Mouse (Mus musculus) brain, adult 2 months (tissue): ENCODE data around the gene Fibin.

Experiments used
- DNase-seq: peaks from one replicate; pipeline ENCODE4 v3.0.0; 2011; ENCODE audit warnings: low read depth, low spot score

Fibin gene

GRCm38 (mm10) chr2:110362432-110363283, at the start of gene Fibin:
TSS of gene Fibin (minus strand) at chr2:110363183.
- DNase-seq = peak; percentile 74

- DNase-seq = peak; percentile 82
These were observed 48.4 kb upstream of the Fibin start for GRCm38 (mm10) chr2:110411428-110411827.

GRCm38 (mm10) chr2:110408757-110409156, 45.8 kb upstream of the Fibin start:
- DNase-seq = no peak

- DNase-seq = no peak
These were observed 29.8 kb upstream of the Fibin start for GRCm38 (mm10) chr2:110392714-110393336.

- no peak for DNase-seq
These were observed 27.9 kb upstream of the Fibin start for GRCm38 (mm10) chr2:110390736-110391409.

- no peak for DNase-seq
These were observed 16.8 kb upstream of the Fibin start for GRCm38 (mm10) chr2:110379811-110380210.

- no peak for DNase-seq
These were observed 13.7 kb upstream of the Fibin start for GRCm38 (mm10) chr2:110376660-110377059.

- DNase-seq = no peak
These were observed 12.5 kb upstream of the Fibin start for GRCm38 (mm10) chr2:110375475-110375874.

- DNase-seq = no peak
These were observed 10.2 kb upstream of the Fibin start for GRCm38 (mm10) chr2:110373186-110373585.

GRCm38 (mm10) chr2:110367382-110367887, 4.5 kb upstream of the Fibin start:
- no peak for DNase-seq

- no peak for DNase-seq
These were observed 2.4 kb upstream of the Fibin start for GRCm38 (mm10) chr2:110365401-110365800.

- no peak for DNase-seq
These were observed 872 bp upstream of the Fibin start for GRCm38 (mm10) chr2:110363855-110364254.

- no peak for DNase-seq
These were observed 9.5 kb downstream of the Fibin start for GRCm38 (mm10) chr2:110353302-110353970.

GRCm38 (mm10) chr2:110351843-110352251, 11.1 kb downstream of the Fibin start:
- peak; percentile 11 for DNase-seq

- no peak for DNase-seq
These were observed 11.6 kb downstream of the Fibin start for GRCm38 (mm10) chr2:110351406-110351805.

GRCm38 (mm10) chr2:110328953-110329352, 34.0 kb downstream of the Fibin start:
- no peak for DNase-seq

- peak; percentile 45 for DNase-seq
These were observed 43.0 kb downstream of the Fibin start for GRCm38 (mm10) chr2:110319949-110320348.

GRCm38 (mm10) chr2:110319266-110319665, 43.7 kb downstream of the Fibin start:
- no peak for DNase-seq

- DNase-seq = no peak
These were observed 44.3 kb downstream of the Fibin start for GRCm38 (mm10) chr2:110318719-110319118.

- no peak for DNase-seq
These were observed 46.7 kb downstream of the Fibin start for GRCm38 (mm10) chr2:110316116-110316883.
